Mouse (Mus musculus): Measurements from ENCODE around the gene Tex10.
"Not testable (repeated sequence)": the region's sequence is repeated elsewhere in the genome, so short reads cannot be mapped to it uniquely, and the experiment has no call there.

Gene Tex10

DNA sequence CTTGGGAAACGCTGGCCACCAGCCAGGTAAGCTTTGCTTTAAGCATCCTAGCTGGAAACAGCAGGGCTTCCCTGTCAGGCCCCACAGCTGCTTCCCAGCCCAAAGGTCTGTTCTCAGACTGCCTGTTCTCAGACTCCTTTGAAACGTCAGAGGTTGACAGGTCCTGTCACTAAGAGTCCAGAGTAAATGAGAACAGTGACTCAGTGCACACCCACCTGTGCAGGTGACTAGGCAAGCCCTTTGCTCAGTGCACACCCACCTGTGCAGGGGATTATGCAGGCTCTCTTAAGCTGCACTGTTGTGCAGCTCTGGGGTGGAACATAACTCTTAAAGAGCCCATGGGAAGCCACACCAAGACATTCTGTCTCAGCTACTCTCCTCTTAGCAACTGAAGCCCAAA lies 49.5 kb downstream of the Tex10 start:
- peaks cover 6% of the 10 kb centered on the region for H3K36me3 ChIP-seq (ENCODE audit: control insufficient read depth, insufficient read depth, low read length, poor library complexity, severe bottlenecking)
- H3K27me3 ChIP-seq (ENCODE audit: control insufficient read depth, insufficient read depth, low read length, poor library complexity, severe bottlenecking): no peaks in the 10 kb centered on the region
- no peak for DNase-seq (ENCODE audit: low read depth, low spot score)

DNA sequence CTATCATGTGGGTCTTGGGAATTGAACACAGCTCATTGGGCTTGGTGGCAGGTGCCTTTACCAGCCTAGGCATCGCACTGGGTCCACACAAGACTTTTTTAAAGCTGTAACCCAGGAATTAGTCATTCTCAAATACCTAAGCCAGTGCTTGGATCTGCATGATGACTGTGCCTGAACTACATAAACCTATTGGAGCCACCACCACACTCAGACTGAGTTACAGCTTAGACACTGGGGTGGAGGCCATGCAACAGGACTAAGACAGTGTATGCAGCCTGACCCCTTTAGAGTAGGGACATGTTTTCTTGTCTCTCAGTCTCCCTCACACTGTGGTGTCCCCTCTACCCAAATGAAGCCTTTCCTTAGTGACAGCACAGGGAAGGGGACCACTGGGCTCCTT lies 50.6 kb downstream of the Tex10 start:
- no peak for DNase-seq (ENCODE audit: low read depth, low spot score)
- no peaks in the 10 kb centered on the region for H3K27me3 ChIP-seq (ENCODE audit: control insufficient read depth, insufficient read depth, low read length, poor library complexity, severe bottlenecking)
- H3K36me3 ChIP-seq (ENCODE audit: control insufficient read depth, insufficient read depth, low read length, poor library complexity, severe bottlenecking): peaks cover 2% of the 10 kb centered on the region; the same call in 1 of the 2 replicates

GRCm38 (mm10) chr4:48418831-48419468 lies 54.3 kb downstream of the Tex10 start:
- no peak for DNase-seq (ENCODE audit: low read depth, low spot score)
- H3K27me3 ChIP-seq (ENCODE audit: control insufficient read depth, insufficient read depth, low read length, poor library complexity, severe bottlenecking): no peaks in the 10 kb centered on the region
- H3K36me3 ChIP-seq (ENCODE audit: control insufficient read depth, insufficient read depth, low read length, poor library complexity, severe bottlenecking): no peaks in the 10 kb centered on the region

GRCm38 (mm10) chr4:48415838-48416335 lies 57.4 kb downstream of the Tex10 start:
- DNase-seq (ENCODE audit: low read depth, low spot score): no peak
- Histone ChIP-seq H3K27me3 (ENCODE audit: control insufficient read depth, insufficient read depth, low read length, poor library complexity, severe bottlenecking) (no peaks in the 10 kb centered on the region), H3K36me3 (ENCODE audit: control insufficient read depth, insufficient read depth, low read length, poor library complexity, severe bottlenecking) (no peaks in the 10 kb centered on the region; the same call in 1 of the 2 replicates)

DNA sequence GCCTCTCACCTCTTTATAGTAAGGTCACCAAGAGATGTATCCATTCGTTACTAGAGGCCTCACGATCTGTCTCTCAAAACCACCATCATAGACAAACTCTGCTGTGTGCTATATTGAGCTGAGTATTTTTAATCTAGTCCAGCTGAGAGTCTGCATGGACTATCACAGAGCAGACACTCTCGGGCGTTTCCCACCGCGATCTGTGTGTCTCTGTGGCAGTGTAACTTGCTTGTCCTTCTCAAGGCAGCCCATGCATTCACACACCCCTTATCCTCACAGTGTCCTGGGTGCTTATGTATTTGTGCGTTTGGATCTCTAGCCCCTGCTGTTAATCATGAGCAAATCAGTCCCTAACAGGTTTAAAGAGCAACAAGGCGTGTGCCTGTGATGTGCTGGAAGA lies 59.8 kb downstream of the Tex10 start:
- no peaks in the 10 kb centered on the region for H3K27me3 ChIP-seq (ENCODE audit: control insufficient read depth, insufficient read depth, low read length, poor library complexity, severe bottlenecking)
- no peak for DNase-seq (ENCODE audit: low read depth, low spot score)
- no peaks in the 10 kb centered on the region; the same call in 1 of the 2 replicates for H3K36me3 ChIP-seq (ENCODE audit: control insufficient read depth, insufficient read depth, low read length, poor library complexity, severe bottlenecking)

DNA sequence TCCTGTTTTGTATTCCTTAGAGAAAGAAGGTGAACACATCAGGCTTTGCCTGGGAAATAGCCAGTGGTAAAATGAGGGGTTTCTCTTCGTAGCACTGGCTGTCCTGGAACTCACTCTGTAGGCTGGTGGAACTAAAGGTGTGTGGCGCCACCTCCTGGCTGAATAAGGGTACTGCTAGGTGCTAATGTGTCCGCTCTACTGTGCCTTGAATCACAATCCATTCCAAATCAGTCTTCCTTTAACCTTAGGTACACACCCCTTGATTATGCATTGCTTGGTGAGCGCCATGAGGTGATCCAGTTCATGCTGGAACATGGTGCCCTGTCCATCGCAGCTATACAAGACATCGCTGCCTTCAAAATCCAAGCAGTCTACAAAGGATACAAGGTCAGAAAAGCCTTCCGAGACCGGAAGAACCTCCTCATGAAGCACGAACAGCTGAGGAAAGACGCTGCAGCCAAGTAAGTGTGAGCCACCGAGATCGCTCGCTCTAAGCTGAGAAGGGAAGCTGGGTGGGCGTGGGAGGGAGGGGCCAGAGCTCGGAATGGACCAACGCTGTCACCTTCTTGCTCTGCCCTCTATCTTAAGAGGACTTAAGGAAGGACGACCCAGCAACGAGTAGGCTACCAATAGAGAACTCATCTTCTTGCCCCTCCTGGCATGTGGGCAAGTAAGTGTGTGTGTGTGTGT lies 65.8 kb downstream of the Tex10 start:
- DNase-seq (ENCODE audit: low read depth, low spot score): peak; percentile 70
- no peaks in the 10 kb centered on the region; the same call in 1 of the 2 replicates for H3K36me3 ChIP-seq (ENCODE audit: control insufficient read depth, insufficient read depth, low read length, poor library complexity, severe bottlenecking)

GRCm38 (mm10) chr4:48405724-48406491 lies 67.4 kb downstream of the Tex10 start:
- not testable (repeated sequence) for H3K27me3 ChIP-seq (ENCODE audit: control insufficient read depth, insufficient read depth, low read length, poor library complexity, severe bottlenecking); DNase-seq (ENCODE audit: low read depth, low spot score); H3K36me3 ChIP-seq (ENCODE audit: control insufficient read depth, insufficient read depth, low read length, poor library complexity, severe bottlenecking)

More for the DNA sequence above, 65.8 kb downstream of the Tex10 start:
- H3K27me3 ChIP-seq (ENCODE audit: control insufficient read depth, insufficient read depth, low read length, poor library complexity, severe bottlenecking): no peaks in the 10 kb centered on the region

GRCm38 (mm10) chr4:48403066-48403640 lies 70.1 kb downstream of the Tex10 start:
- no peak for DNase-seq (ENCODE audit: low read depth, low spot score)
- no peaks in the 10 kb centered on the region for H3K27me3 ChIP-seq (ENCODE audit: control insufficient read depth, insufficient read depth, low read length, poor library complexity, severe bottlenecking)
- peaks cover under 1% of the 10 kb centered on the region for H3K36me3 ChIP-seq (ENCODE audit: control insufficient read depth, insufficient read depth, low read length, poor library complexity, severe bottlenecking)

DNA sequence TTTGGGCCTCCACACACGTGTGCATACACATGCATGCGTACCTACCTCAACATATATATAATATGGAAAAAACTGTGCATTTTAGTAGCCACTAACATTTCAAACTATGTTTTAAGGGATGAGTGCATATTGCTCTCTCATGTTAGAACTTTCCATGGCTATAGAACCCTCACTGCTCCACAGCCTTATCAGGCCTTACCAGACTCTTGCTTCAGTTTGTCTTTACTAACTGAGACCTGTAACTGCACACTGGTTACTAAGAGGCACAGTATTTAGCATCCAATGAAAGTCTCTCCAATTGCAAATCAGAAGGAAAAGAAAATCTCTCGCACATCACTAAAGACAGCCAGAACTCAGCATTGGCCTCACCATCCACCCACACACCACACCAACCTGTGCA lies 76.3 kb downstream of the Tex10 start:
- DNase-seq (ENCODE audit: low read depth, low spot score): no peak
- H3K36me3 ChIP-seq (ENCODE audit: control insufficient read depth, insufficient read depth, low read length, poor library complexity, severe bottlenecking): peaks cover 5% of the 10 kb centered on the region

DNA sequence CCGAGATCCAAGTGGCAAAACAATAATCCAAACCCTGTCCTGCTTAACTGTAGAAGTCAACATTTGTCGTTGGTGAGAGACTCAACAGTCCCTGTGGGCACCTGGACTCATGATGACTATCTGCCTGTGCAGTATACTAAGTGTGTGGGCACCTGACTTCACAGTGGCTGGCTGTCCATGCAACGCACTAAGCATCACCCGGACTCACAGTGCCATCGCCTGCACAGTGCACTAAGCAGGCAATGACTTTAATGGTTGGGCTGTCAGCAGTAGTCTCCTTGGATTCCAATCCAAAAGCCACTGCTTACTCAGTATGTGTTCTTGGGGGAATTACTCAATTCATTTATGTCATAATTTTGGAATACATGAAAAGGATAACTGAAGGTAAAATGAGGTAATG lies 90.8 kb downstream of the Tex10 start:
- no peaks in the 10 kb centered on the region for H3K36me3 ChIP-seq (ENCODE audit: control insufficient read depth, insufficient read depth, low read length, poor library complexity, severe bottlenecking)
- H3K27me3 ChIP-seq (ENCODE audit: control insufficient read depth, insufficient read depth, low read length, poor library complexity, severe bottlenecking): no peaks in the 10 kb centered on the region
- DNase-seq (ENCODE audit: low read depth, low spot score): no peak

More for the DNA sequence above, 76.3 kb downstream of the Tex10 start:
- H3K27me3 ChIP-seq (ENCODE audit: control insufficient read depth, insufficient read depth, low read length, poor library complexity, severe bottlenecking): no peaks in the 10 kb centered on the region

GRCm38 (mm10) chr4:48380940-48381339 lies 92.3 kb downstream of the Tex10 start:
- H3K27me3 ChIP-seq (ENCODE audit: control insufficient read depth, insufficient read depth, low read length, poor library complexity, severe bottlenecking): no peaks in the 10 kb centered on the region
- H3K36me3 ChIP-seq (ENCODE audit: control insufficient read depth, insufficient read depth, low read length, poor library complexity, severe bottlenecking): no peaks in the 10 kb centered on the region
- DNase-seq (ENCODE audit: low read depth, low spot score): peak; percentile 79
